Mouse (Mus musculus) liver, postnatal 0 days (tissue): ENCODE results near the gene Svep1.

Experiments
- CTCF ChIP-seq: sonication (generic); IDR thresholded peaks from 2 replicates; pipeline ENCODE4 v1.5.1; 2016; ENCODE audit warnings: antibody characterized with exemption, low read depth
- EP300 ChIP-seq: IDR thresholded peaks from 2 replicates; pipeline ENCODE4 v1.6.1; 2016; ENCODE audit warnings: antibody characterized with exemption, low read depth, mild to moderate bottlenecking

DNA sequence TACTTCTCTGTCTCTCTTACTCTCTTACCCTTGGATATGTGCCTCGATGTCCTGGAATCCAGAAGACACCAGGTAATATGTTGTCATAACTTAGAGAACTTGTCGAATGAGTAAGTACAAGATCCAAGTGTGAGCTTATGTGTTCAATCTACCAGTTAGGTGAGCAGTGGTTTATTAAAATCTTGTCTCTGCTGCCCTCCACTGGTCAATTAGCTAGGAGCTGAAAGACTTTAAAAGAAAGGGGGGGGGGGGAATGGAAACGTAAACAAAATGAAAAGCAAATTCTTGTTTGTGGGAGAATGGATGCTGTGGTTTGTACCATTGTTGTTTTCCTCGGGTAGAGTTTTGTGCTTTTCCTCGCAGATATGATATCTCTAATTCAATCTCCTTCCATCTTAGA is 46.8 kb upstream of the Svep1 start:
- TF ChIP-seq CTCF (peak; percentile 65), EP300 (no peak)
